17 mouse cellular contexts compared by ENCODE assay signal in genomic region chr9:24217721-24218120, GRCm38 (mm10).
DNase-seq lines count a peak whose midpoint lies in the region; ATAC-seq lines count a peak whose summit lies in the region.
"Had no signal": no experiment of that assay in that cellular context is flagged by ENCODE, and none has a peak within 500 bp of the region (broad histone marks: within the 10 kb centered on the region; RNA-seq: fewer than 3 reads in every experiment).

No protein-coding gene starts in this region.

- peak; percentile 4 to 31 for DNase-seq in adrenal gland, adult (ENCODE audit: inconsistent age in 2 of 2, low spot score in 1 of 2)
- no peak for DNase-seq in adrenal gland, adult 8-10 months
- DNase-seq in frontal cortex, postnatal 14 days (ENCODE audit: low spot score in 2 of 2), result no peak
- peak; percentile 71 for DNase-seq in right cerebral cortex, adult 18-20 months
- no peak for DNase-seq in right cerebral cortex, postnatal 4 days
- DNase-seq in adipocyte (ENCODE audit: low spot score), result no peak
- DNase-seq: cerebellum, adult 11 months; cerebellum, adult 8-10 months; cerebellum, postnatal 25 days; gastrocnemius, postnatal 36 days; heart, adult 11 months; heart, postnatal 36 days had no signal

- ATAC-seq in frontal cortex, adult (ENCODE audit: low TSS enrichment), result peak; percentile 98
- ATAC-seq: activated CD4-positive, CD25-positive, alpha-beta regulatory T cell, adult 4 months; forebrain, embryonic 15.5 days; intestine, embryonic 16.5 days; Patski had no signal

Comparison
In these comparisons a context has a peak if more than half of its experiments do, and no peak if none do; other contexts are left out.
1. DNase-seq: peak in adrenal gland, adult (2 of 2) and right cerebral cortex, adult 18-20 months (single experiment); none in adrenal gland, adult 8-10 months (single experiment), frontal cortex, postnatal 14 days (0 of 2), right cerebral cortex, postnatal 4 days (single experiment) and adipocyte (single experiment).